15 mouse cellular contexts compared by ENCODE assay signal in the genomic region with DNA sequence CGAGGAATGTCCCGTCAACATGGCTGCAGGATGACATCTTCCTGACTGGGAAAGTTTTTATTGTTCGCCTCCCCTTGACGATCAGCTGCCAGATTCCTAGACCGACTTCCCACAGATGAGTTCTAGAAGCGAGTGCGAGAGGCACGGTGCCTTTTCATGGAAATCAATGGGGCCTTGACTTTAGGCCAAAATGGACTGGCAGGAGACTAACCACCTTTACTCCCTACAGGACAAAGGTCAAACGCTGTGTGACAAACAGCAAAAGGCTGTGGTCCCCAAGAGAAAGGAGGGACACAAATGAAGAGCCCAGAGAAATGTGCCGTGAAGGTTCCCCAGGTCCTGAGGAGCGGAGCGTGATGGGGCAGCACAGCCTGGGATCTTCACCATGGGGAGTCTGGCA.
"Had no signal": no experiment of that assay in that cellular context is flagged by ENCODE, and none has a peak within 500 bp of the region (broad histone marks: within the 10 kb centered on the region; RNA-seq: fewer than 3 reads in every experiment).

No protein-coding gene starts in this region.

- H3K4me3 ChIP-seq: layer of hippocampus, adult 2 months; limb, embryonic 13.5 days; lung, embryonic 15.5 days; megakaryocyte, embryonic 14.5 days; midbrain, embryonic 12.5 days had no signal

- H3K36me3 ChIP-seq: limb, embryonic 13.5 days; lung, embryonic 15.5 days; midbrain, embryonic 12.5 days had no signal

- ATAC-seq: intestine, postnatal 0 days had no signal

- H3K27me3 ChIP-seq: limb, embryonic 13.5 days; lung, embryonic 15.5 days; midbrain, embryonic 12.5 days had no signal

- H3K9ac ChIP-seq: limb, embryonic 13.5 days; liver, embryonic 14.5 days; lung, embryonic 15.5 days; midbrain, embryonic 12.5 days had no signal

- H3K4me1 ChIP-seq: lung, embryonic 15.5 days; megakaryocyte, embryonic 14.5 days; midbrain, embryonic 12.5 days had no signal

- DNase-seq: kidney, adult 9 months; kidney, postnatal 36 days; lung, postnatal 14 days; right cerebral cortex, postnatal 14 days; thymus, postnatal 4 days had no signal

- H3K27ac ChIP-seq: kidney, postnatal 0 days; layer of hippocampus, adult 2 months; limb, embryonic 13.5 days; liver, embryonic 14.5 days; lung, embryonic 15.5 days; macrophage; midbrain, embryonic 12.5 days; stomach, postnatal 0 days had no signal

- H3K9me3 ChIP-seq: lung, embryonic 15.5 days had no signal
